Mouse (Mus musculus) adrenal gland, adult (tissue): ENCODE measurements around the gene Nkiras2.
"Not testable (repeated sequence)": the region's sequence is repeated elsewhere in the genome, so short reads cannot be mapped to it uniquely, and the experiment has no call there.

Experiments used
- DNase-seq, 2 experiments: peaks; one replicate each; pipeline ENCODE4 v3.0.0; 2022 to 2023; ENCODE audit warnings: low spot score in 1 of 2; ENCODE audit not compliant: inconsistent age in 2 of 2

The Nkiras2 gene

GRCm38 (mm10) chr11:100595533-100595932 is 23.5 kb upstream of the Nkiras2 start:
- no peak for DNase-seq

GRCm38 (mm10) chr11:100598074-100598473 is 21.0 kb upstream of the Nkiras2 start:
- DNase-seq, result no peak

DNA sequence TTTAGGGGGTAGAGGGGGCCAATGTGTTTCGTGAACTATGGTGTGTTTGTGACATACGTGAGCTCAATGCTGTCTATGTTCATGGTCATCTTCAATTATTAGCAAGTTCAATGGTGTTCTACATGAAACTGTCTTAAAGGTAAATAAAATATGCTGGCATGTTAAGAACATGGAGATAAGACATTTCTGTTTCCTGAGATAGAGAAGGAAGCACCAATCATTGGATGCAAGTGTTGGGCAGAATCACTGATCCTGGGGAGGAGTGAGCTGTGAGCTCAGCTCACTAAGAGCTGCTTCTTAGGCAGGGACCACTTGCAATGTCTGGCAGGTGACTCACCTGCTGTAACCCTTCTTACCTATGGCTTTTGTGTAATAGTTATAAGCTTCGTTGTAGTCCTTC is 17.7 kb upstream of the Nkiras2 start:
- DNase-seq, result no peak

- peak in 1 of 2 experiments; percentile 47 for DNase-seq
These were observed 15.9 kb upstream of the Nkiras2 start for GRCm38 (mm10) chr11:100603155-100603554.

DNA sequence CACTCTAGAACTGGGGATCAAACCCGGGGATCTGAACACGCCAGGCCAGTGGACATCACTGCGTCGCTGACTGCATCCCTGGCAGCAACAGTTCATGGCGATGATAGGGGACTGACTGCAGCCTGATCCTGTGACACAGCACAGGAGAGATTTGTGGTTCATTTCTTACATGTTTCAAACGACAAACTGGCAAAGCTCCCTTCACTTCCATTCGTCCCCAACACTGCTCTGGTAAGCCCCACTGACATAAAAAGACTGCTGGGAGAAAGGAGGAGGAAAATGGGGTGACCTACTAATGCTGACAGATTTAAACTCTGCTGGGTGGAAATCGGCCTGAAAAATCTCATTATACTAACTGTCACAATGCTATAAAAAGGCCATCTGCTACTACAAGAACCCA is 15.2 kb upstream of the Nkiras2 start:
- peak in 1 of 2 experiments; percentile 46 for DNase-seq

DNA sequence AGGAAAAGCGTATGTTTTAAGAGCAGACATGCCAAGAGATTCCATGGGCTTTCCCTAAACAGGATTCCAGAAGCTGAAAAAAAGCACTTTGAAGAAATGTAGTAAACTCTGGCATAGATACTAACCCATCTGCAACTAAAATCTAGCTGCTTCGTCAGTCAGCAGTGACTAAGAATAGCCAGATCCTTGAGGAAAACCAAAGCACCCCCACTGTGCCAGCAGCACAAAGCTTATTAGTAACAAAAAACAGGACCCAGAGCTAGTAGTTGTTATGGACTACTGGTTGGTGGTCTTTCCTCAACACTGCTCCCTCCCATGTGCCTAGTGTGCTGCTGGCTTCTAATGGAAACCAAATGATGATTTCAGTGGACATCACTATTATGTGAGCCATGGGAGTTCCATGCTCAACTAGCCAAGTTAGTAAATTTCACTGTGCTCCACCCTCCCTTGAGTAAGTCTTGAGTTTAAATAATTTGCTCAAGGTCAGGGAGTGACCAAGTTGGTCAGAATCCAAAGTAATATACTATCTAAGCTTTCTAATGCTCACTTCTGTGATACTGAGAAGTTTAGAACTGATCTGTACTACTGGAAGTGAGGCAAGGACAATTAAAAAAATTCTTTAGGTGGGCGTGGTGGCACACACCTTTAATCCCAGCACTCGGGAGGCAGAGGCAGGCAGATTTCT is 14.6 kb upstream of the Nkiras2 start:
- DNase-seq, result peak in 1 of 2 experiments; percentile 71

DNA sequence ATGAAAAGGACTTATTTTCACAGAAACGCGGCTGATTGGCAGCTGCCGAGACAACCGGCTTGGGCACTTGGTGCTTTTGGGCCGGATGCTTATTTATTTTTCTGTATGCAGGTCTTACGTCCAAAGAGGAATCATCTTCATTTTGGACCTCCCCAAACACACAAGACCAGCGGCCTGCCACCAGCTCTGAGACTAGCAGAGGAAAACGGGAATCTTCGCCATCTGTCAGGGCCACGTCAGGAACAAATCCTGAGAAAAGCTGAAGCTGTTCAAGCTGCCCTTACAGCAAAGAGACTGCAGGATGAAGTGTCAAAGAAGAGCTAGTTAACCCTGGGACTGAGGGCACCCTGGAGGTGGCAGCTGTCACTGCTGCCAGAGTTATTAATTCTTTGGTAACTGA is 13.6 kb upstream of the Nkiras2 start:
- no peak for DNase-seq

- peak in 1 of 2 experiments; percentile 47 for DNase-seq
These were observed 11.9 kb upstream of the Nkiras2 start for GRCm38 (mm10) chr11:100607121-100607520.

DNA sequence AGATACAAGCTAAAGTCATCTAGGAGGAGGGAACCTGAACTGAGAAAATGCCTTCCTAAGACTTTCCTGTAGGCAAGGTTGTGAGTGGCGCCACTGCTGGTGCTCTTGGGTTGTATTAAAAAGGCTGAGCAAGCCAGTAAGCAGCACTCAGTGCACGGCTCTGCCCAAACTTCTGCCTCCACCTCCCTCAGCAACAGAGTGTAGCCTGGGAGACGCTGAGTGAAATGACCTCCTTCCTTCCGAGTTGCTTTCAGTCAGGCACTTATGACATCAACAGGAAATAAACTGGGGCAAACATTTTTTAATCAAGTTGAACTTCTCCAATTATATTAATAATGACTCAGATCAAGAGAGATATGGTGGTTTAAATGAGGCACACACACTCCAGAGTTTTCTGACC is 10.2 kb upstream of the Nkiras2 start:
- DNase-seq, result peak; percentile 25 to 70

DNA sequence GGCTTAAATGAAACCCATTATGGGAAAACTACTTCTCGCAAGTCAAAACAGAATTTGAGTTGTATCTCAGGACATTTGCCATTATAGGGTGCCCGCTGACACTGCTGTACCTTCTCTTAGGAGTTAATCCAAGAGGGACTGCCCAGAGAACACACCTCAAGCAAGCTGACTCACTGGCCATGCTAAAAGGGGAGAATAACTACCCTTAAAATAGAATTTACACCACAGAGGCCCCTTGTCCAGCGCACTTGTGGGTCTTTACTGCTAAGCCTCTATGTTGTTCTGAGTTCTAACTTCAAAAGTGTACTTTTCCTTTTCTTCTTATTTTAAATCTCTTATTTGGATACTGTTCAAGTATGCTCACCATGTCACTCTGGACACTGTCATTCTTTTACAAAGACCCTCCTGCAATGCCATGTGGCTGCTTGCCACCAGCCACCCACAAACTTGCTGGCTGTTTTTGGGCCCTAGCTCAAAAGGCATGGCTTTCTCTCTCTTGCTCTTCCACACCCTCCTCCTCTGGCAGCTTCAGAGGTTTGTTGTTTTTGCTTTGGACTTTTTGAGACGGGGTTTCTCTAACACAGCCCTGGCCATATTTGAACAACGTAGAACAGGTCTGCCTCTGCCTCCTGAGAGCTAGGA is 9.6 kb upstream of the Nkiras2 start:
- peak in 1 of 2 experiments; percentile 58 for DNase-seq

GRCm38 (mm10) chr11:100609997-100610680 is 8.9 kb upstream of the Nkiras2 start:
- DNase-seq, result peak; percentile 73 to 85

DNA sequence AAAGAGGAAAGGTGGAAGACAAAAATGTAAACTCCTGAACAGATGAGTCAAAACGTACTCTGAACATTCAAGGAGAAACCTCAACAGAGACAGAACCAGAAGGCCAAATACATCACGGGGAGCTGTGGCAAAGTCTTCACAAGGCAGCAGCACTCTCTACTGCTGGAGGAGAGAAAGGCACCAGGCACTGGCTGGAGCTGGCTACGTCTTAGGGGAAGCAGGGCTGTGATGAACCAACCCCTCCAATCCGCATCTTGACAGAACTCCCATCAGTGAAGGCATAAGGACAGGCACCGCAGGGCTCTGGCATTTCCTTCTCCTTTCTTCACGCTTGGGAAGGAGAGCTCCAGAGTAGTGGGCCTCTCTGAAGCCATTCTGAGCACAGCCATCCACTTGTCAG is 7.4 kb upstream of the Nkiras2 start:
- peak; percentile 49 to 67 for DNase-seq

DNA sequence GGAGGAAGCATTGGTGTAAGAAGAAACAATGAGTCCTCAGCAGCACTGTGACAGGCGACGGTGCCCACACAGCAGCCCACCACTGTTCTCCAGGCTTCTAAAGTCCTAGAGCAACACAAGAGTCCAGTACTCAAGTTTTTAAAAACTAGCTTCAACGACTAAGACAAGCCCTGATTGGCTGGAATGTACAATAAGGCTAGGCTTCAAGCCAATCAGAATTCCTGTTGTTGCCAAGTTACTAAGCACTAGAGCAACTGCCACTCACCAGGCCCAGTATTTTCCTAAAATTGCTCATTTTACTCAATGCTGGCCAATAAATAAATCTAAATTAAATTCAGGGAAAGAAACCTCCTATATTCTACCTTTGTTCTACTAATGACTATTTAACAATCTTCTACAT is 5.8 kb upstream of the Nkiras2 start:
- DNase-seq, result peak in 1 of 2 experiments; percentile 61

GRCm38 (mm10) chr11:100616332-100616731 is 2.7 kb upstream of the Nkiras2 start:
- no peak for DNase-seq

DNA sequence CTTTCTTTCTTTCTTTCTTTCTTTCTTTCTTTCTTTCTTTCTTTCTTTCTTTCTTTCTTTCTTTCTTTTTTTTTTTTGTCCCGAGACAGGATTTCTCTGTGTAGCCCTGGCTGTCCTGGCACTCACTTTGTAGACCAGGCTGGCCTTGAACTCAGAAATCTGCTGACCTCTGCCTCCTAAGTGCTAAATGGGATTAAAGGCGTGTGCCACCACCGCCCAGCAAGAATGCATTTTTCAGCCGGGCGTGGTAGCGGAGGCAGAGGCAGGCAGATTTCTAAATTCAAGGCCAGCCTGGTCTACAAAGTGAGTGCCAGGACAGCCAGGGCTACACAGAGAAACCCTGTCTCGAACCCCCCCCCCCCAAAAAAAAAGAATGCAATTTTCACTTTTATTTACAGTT is 2.2 kb upstream of the Nkiras2 start:
- DNase-seq, result not testable (repeated sequence)

DNA sequence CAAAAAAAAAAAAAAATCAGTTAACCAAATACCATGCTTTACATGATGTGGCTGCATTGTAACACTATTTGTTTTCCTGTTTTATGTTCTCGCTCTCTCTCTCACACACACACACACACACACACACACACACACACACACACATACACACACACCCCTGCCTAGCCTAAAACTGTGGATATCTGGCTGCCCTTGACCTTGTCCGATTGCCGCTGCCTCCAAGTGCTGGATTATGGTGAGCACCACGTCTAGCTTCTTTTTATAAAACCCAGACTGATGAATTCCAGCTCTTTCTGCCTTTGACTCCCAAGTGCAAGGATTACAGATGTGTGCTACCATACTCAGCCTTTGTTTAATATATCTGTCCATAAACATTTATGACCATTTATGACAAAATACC is 1.6 kb upstream of the Nkiras2 start:
- peak; percentile 48 to 73 for DNase-seq

DNA sequence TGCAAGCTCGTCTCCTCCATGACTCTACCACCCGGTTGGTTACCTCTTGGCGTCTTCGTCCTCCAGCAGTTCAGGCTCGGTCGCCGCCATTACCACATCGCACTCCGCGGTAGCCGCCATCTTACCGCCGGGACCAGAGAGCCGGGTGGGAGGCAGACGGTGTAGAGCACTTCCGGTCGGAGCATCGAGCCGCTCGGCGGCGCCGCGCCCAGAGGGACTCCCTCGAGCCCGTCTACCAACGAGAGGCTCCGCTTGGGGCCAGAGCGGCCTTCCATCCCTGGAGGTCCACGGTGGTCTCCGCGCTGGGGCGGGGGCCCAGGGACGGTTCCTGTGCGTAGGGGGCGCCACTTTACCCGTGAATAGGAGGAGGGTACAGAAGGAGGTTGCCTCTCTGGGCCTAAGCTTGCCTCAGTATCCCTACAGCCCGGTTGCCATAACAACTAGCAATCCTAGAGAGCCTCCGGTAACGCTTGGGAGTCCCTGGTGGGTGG is 486 bp downstream of the Nkiras2 start:
- peak; percentile 95 to 99 for DNase-seq

- no peak for DNase-seq
These were observed 938 bp downstream of the Nkiras2 start, which contains the start of gene Dnajc7 for GRCm38 (mm10) chr11:100619982-100620381. Gene Dnajc7, minus strand, starts transcription at chr11:100620168.

DNA sequence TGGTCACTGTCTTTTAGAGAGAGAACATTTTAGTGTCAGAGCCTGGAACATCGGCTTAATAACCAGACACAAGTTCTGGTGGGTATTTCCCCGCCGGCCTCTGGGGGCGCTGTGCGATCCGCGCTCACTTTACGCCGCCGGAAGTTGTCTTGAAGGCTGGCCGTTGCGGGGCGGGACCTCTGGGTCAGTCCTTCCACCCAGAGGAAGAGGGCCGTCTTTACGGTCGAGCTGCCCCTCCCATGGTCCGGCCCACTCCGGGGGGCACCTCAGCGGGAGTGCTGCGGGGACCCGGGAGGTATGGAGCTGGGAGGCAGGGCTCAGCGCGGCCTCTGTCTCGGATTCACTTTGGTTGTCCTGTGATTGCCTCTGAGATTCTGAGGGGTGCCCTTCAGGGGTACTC is 3.7 kb downstream of the Nkiras2 start:
- peak; percentile 97 to 99 for DNase-seq

- DNase-seq, result peak in 1 of 2 experiments; percentile 64
These were observed 4.8 kb downstream of the Nkiras2 start for GRCm38 (mm10) chr11:100623867-100624266.

DNA sequence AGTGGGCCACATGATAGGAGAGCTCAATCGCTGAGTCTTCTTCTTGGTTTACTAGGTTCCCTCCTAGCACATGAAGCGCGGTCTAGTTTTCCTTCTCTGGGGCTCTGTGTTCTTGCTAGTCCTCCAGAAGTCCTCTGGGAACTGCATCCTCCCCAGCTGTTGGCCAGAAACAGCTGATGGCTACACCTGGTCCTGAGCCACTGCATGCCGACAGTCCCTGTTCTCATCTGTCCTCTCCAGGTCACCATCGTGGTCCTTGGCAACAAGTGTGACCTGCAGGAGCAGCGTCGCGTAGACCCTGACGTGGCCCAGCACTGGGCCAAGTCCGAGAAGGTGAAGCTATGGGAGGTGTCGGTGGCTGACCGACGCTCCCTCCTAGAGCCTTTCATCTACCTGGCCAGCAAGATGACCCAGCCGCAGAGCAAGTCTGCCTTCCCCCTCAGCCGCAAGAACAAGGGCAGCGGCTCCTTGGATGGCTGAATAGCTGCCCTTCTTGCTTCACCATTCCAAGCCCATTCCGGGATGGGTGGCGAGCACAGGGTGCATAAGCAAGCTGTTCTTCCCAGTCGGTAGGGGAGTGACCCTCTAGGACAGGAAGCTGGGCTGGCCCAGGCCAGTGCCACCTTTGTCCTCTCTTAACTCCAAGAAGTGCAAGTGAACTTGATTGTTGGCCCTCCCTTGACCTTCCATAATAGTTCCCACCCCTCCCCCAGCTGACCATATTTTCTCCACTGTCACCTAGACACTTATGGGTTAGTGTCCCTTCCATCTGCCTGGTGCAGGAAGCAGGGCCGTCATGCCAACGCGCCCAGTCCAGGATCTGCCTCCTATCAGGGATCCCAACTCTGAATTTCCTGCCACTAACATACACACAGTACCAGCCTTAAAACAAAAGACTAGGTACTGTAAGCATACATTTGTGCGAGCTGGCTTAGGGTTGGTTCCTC is 7.0 kb downstream of the Nkiras2 start:
- no peak for DNase-seq
